Mouse (Mus musculus) limb, embryonic 10.5 days (tissue): ENCODE measurements around the gene Nrxn3. TPM values are rescaled to one million over a fixed set of nuclear protein-coding genes. Genes with fewer than 3 reads are reported as not detected.

Experiments used
- DNase-seq: peaks from one replicate; pipeline ENCODE4 v3.0.0-alpha.2; 2017; ENCODE audit warnings: low spot score
- H3K27ac ChIP-seq: fragments of 300-500 bp; sonication (generic); 2 replicates; pipeline ENCODE4 v1.5.1; 2016; ENCODE audit warnings: mild to moderate bottlenecking
- H3K27me3 ChIP-seq: fragments of 300-500 bp; sonication (generic); 2 replicates; pipeline ENCODE4 v1.6.1; 2016; ENCODE audit warnings: low read depth, mild to moderate bottlenecking; ENCODE audit not compliant: poor library complexity, severe bottlenecking
- H3K36me3 ChIP-seq: fragments of 300-500 bp; sonication (generic); 2 replicates; pipeline ENCODE4 v1.6.1; 2016; ENCODE audit warnings: mild to moderate bottlenecking, moderate library complexity
- H3K4me1 ChIP-seq: fragments of 300-500 bp; sonication (generic); 2 replicates; pipeline ENCODE4 v1.6.1; 2016
- H3K4me3 ChIP-seq: fragments of 300-500 bp; sonication (generic); 2 replicates; pipeline ENCODE4 v1.5.1; 2016; ENCODE audit warnings: mild to moderate bottlenecking, moderate library complexity
- H3K9me3 ChIP-seq: fragments of 300-500 bp; sonication (generic); replicated peaks from 2 replicates; pipeline ENCODE4 v1.6.1; 2016; ENCODE audit warnings: mild to moderate bottlenecking
- WGBS: fragments of 180-500 bp; shearing (Covaris S2); methylation state at CpG from one replicate; pipeline ENCODE4 v1.1.7; 2016; 5-methylcytosine and 5-hydroxymethylcytosine counted together
- polyA plus RNA-seq: library from polyadenylated mRNA; unstranded; fragments of >200 nt; fragmentation: Nextera tagmentation; extraction: Ambion mirVana; gene quantifications from 2 replicates; pipeline ENCODE4 v1.2.1, GENCODE M21; 2016

The Nrxn3 gene
- polyA plus RNA-seq, 1 experiment from 2014 or later, result 0.48 TPM

DNA sequence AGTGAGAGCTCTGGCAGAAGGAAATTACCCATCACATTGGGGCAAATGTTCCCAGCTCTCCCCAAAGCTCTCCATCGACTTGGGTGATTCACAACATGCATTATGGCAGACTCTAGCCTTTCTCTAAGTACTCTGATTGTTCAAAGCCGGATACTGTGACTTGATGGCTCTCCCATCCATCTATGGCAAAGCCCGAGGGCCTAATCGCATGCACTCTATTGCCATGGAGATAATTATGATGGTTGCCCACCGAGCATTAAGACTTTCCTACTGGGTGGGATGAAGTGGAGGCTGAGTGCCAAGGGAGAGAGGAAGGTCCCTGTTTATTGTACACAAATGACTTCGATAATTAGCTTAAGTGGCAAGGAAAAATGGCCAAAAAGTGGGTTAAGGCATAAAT, 793.4 kb downstream of the Nrxn3 start:
- Histone ChIP-seq H3K27ac (no peak overlapping the region), H3K27me3 (no peaks in the 10 kb centered on the region), H3K9me3 (no peaks in the 10 kb centered on the region), H3K4me1 (no peaks in the 10 kb centered on the region; the same call in 1 of the 2 replicates), H3K4me3 (no peak overlapping the region), H3K36me3 (no peaks in the 10 kb centered on the region)
- WGBS, result 85% methylated on average over 6 of the region's 6 CpGs
- no peak for DNase-seq

- Histone ChIP-seq H3K36me3 (no peaks in the 10 kb centered on the region), H3K9me3 (no peaks in the 10 kb centered on the region), H3K27me3 (no peaks in the 10 kb centered on the region), H3K27ac (no peak overlapping the region), H3K4me1 (peaks cover 8% of the 10 kb centered on the region), H3K4me3 (no peak overlapping the region)
- peak; percentile 40 for DNase-seq
- 16% methylated on average over 4 of the region's 4 CpGs for WGBS
Observed at GRCm38 (mm10) chr12:89530679-89531350, 808.1 kb downstream of the Nrxn3 start.

DNA sequence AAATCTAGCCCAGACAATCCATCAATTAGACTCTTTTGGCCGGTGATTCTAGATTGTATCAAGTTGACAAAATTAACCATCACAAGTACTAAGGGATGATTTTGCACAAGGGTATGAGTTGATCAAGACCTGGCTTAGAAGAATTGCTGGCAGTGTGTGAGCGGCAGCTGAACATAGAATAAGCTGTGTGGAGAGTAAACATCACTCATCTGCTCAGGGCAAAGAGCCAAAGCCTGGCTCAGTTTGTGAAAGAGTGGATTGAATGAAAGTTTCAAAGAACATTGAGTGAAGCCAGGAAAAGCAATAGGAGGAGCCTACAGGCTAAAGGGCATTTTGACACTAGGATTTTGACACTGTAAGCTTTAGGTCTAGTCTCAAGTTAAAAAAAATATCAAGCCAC, 828.6 kb downstream of the Nrxn3 start:
- Histone ChIP-seq H3K9me3 (no peaks in the 10 kb centered on the region), H3K4me1 (no peaks in the 10 kb centered on the region), H3K36me3 (no peaks in the 10 kb centered on the region), H3K27ac (no peak overlapping the region), H3K4me3 (no peak overlapping the region), H3K27me3 (peaks cover 6% of the 10 kb centered on the region; the same call in 1 of the 2 replicates)
- no peak for DNase-seq
- 94% methylated on average over 2 of the region's 2 CpGs for WGBS

DNA sequence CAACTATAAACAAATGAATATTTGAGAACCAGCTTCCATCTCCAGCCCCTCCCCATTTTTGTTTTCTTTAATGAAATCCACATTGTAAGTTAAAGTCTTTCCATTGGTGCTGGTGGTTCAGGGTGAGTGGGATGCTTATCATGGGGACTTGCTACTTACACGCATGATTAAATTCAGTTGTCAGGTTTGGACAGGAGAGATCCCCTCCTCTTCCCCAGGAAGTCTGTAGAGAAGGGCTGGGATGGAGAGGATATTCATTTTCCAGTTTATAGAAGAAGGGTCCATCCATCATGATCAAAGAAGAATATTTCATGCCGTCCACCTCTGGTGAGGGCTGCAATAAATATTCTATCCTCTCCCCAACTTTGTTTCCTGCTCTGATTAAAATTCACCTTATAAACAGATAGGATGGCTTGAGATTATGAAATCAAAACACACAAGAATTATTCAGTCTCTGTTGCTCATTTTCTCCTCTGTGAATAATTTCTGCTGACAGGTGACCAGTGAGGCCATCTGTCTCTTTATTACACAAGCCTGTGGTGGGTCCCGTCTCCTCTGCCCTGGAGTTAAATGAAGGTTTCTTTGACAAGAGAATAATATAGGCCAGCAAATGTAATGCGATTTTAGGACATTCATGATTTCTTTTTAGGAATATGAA, 830.7 kb downstream of the Nrxn3 start:
- WGBS, result 75% methylated on average over 4 of the region's 4 CpGs
- Histone ChIP-seq H3K27me3 (peaks cover 24% of the 10 kb centered on the region; the same call in 1 of the 2 replicates), H3K27ac (no peak overlapping the region), H3K4me3 (no peak overlapping the region), H3K9me3 (no peaks in the 10 kb centered on the region), H3K36me3 (no peaks in the 10 kb centered on the region), H3K4me1 (no peaks in the 10 kb centered on the region)
- no peak for DNase-seq

GRCm38 (mm10) chr12:89554171-89554570, 831.5 kb downstream of the Nrxn3 start:
- Histone ChIP-seq H3K36me3 (no peaks in the 10 kb centered on the region), H3K27me3 (peaks cover 30% of the 10 kb centered on the region; the same call in 1 of the 2 replicates), H3K4me1 (no peaks in the 10 kb centered on the region), H3K4me3 (no peak overlapping the region), H3K9me3 (no peaks in the 10 kb centered on the region), H3K27ac (no peak overlapping the region)
- no peak for DNase-seq
- 93% methylated on average over 2 of the region's 2 CpGs for WGBS

DNA sequence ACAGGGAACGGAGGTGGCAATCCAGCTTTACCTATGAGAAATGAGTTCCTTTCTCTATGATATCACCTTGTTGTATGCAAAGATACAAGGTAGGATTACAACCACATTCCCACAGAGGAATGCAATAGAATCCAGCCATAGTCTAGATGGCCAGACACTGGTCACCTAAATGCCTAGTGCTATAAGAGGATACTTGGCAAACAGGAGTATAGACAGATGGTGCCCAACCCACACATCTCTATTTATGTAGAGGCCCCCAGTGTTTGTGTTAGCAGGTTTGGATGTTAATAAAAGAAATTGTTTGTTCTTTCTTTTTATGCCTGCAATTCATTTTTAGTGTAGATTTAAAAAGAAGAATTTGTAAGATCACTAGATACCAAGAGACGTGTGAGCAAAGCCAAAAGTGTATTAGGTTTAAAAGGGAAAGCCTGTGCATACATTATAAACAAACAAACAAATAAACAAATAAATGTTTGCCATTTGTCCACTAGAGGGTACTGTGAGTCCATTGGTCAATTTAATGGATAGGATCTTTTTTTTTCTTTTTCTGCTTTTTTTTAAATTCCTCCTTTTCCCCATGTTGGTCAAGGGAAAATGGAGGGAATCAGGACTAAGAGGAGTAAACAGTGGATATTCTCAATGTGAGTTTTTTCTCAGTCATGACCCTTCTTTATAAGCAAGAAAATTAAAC, 832.2 kb downstream of the Nrxn3 start:
- H3K9me3 ChIP-seq, result no peaks in the 10 kb centered on the region
- 74% methylated on average over 2 of the region's 2 CpGs for WGBS
- DNase-seq, result no peak
- no peak overlapping the region for H3K27ac ChIP-seq
- peaks cover 37% of the 10 kb centered on the region; the same call in 1 of the 2 replicates for H3K27me3 ChIP-seq
- H3K36me3 ChIP-seq, result no peaks in the 10 kb centered on the region
- H3K4me3 ChIP-seq, result no peak overlapping the region
- no peaks in the 10 kb centered on the region for H3K4me1 ChIP-seq

GRCm38 (mm10) chr12:89558921-89559320, 836.2 kb downstream of the Nrxn3 start:
- Histone ChIP-seq H3K36me3 (no peaks in the 10 kb centered on the region), H3K9me3 (no peaks in the 10 kb centered on the region), H3K27ac (no peak overlapping the region), H3K27me3 (peaks cover 56% of the 10 kb centered on the region), H3K4me3 (no peak overlapping the region), H3K4me1 (peaks cover 9% of the 10 kb centered on the region)
- DNase-seq, result no peak
- 87% methylated on average over 1 of the region's 1 CpGs for WGBS

DNA sequence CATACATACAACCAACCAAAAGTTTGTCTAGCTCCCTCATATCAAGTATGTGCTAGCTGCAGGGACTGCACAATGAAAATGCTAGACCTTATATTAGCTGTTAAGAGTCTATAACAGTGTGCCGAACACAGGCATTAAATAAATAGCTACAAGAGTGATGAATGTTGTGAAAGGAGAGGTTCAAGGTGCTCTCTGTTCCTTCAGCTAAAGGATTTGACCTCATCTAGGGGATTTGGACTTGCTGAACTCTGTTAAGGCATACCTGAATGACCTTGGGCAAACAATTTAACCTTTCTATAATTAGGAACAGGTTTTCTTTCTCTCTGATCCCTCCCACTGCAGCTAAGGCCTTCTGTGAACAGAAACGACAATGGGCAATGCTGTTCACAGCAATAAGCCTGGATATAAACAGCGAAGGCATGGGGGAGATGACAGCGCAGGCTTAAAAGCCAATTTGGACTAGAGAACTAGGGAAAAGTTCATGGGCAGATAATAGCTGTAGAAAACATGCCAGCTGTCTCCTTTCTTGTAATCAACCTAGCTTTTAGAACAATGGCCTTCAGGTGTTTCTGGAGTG, 839.4 kb downstream of the Nrxn3 start:
- whole genome bisulfite sequencing, result 31% methylated on average over 4 of the region's 4 CpGs
- no peak overlapping the region for H3K27ac ChIP-seq
- peak; percentile 35 for DNase-seq

GRCm38 (mm10) chr12:89568723-89569377, 846.2 kb downstream of the Nrxn3 start:
- Histone ChIP-seq H3K9me3 (no peaks in the 10 kb centered on the region), H3K4me3 (no peak overlapping the region), H3K36me3 (no peaks in the 10 kb centered on the region), H3K27ac (no peak overlapping the region), H3K4me1 (peaks cover 5% of the 10 kb centered on the region), H3K27me3 (peaks cover 61% of the 10 kb centered on the region)
- no peak for DNase-seq
- WGBS, result 42% methylated on average over 6 of the region's 6 CpGs

More for the DNA sequence above, 839.4 kb downstream of the Nrxn3 start:
- no peak overlapping the region for H3K4me3 ChIP-seq
- H3K4me1 ChIP-seq, result peaks cover 9% of the 10 kb centered on the region
- peaks cover 74% of the 10 kb centered on the region for H3K27me3 ChIP-seq
- no peaks in the 10 kb centered on the region for H3K9me3 ChIP-seq
- no peaks in the 10 kb centered on the region for H3K36me3 ChIP-seq

- 83% methylated on average over 4 of the region's 4 CpGs for WGBS
- Histone ChIP-seq H3K27ac (no peak overlapping the region), H3K4me1 (no peaks in the 10 kb centered on the region), H3K36me3 (no peaks in the 10 kb centered on the region), H3K4me3 (no peak overlapping the region), H3K27me3 (no peaks in the 10 kb centered on the region), H3K9me3 (no peaks in the 10 kb centered on the region)
- no peak for DNase-seq
Observed at GRCm38 (mm10) chr12:89592459-89592858, 869.8 kb downstream of the Nrxn3 start.

DNA sequence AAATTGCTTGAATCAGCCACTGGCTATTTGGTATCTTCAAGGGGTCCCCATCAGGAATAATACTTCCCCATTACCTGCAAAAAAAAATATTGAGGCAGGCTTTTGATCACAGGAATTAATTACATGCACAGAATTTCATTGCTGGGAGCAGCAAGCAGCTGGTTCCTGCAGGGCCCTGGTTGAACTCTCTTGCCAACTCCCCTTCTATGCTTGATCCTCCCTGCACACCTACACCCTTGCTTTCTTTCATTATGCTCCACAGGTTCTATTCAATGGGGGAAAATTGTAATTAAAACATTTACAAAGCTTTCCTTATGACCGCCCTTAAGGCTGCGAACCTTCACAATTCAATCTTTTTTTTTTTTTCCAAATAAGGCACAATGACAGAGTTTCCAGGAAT, 891.0 kb downstream of the Nrxn3 start:
- H3K4me1 ChIP-seq, result no peaks in the 10 kb centered on the region
- no peak overlapping the region for H3K27ac ChIP-seq
- no peak overlapping the region for H3K4me3 ChIP-seq
- no peaks in the 10 kb centered on the region for H3K27me3 ChIP-seq
- DNase-seq, result no peak
- no peaks in the 10 kb centered on the region for H3K9me3 ChIP-seq
- WGBS, result 93% methylated on average over 2 of the region's 2 CpGs
- H3K36me3 ChIP-seq, result no peaks in the 10 kb centered on the region

DNA sequence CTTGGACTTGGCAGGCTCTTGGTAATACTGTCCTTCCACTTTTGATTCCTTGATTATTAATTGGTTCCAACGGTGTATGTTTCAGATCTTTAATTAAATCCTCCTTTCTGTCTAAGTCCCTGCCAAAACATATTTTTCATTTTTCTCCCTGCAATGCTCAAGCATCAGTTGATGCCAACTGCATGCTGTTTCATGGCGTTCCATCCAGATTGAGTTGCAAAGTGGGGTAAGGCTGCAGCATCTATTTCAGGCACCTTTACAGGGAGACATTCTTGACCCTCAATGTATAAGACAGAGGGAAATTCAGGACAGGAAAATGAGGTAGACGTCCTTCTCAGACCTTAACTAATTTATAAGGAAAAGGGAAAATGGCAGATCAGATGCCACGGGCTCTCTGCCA, 903.1 kb downstream of the Nrxn3 start:
- H3K4me3 ChIP-seq, result no peak overlapping the region
- WGBS, result 80% methylated on average over 4 of the region's 4 CpGs
- no peaks in the 10 kb centered on the region for H3K36me3 ChIP-seq
- no peaks in the 10 kb centered on the region for H3K9me3 ChIP-seq
- no peak overlapping the region for H3K27ac ChIP-seq
- DNase-seq, result no peak
- H3K4me1 ChIP-seq, result no peaks in the 10 kb centered on the region
- no peaks in the 10 kb centered on the region for H3K27me3 ChIP-seq
